Mouse (Mus musculus) stomach, postnatal 0 days (tissue): ENCODE measurements around the gene E2f6. TPM values are rescaled to one million over a fixed set of nuclear protein-coding genes. Genes with fewer than 3 reads are reported as not detected.

Experiments used
- ATAC-seq: fragments of 200-750 bp; cut with Nextera tagmentation; 2 replicates; pipeline ENCODE4 v1.8.0; 2017; ENCODE audit not compliant: low FRiP score, low TSS enrichment
- DNase-seq: peaks from one replicate; pipeline ENCODE4 v3.0.0-alpha.2; 2016; ENCODE audit warnings: low spot score
- H3K27ac ChIP-seq: fragments of 300-500 bp; sonication (generic); replicated peaks from 2 replicates; pipeline ENCODE4 v1.5.1; 2014; ENCODE audit warnings: mild to moderate bottlenecking, control low read depth
- H3K27me3 ChIP-seq: fragments of 300-500 bp; sonication (generic); 2 replicates; pipeline ENCODE4 v1.6.1; 2014; ENCODE audit warnings: low read length; ENCODE audit not compliant: control insufficient read depth, insufficient read depth
- H3K36me3 ChIP-seq: fragments of 300-500 bp; sonication (generic); 2 replicates; pipeline ENCODE4 v1.6.1; 2014; ENCODE audit warnings: low read length, mixed read lengths; ENCODE audit not compliant: control insufficient read depth, insufficient read depth
- H3K4me1 ChIP-seq: fragments of 300-500 bp; sonication (generic); replicated peaks from 2 replicates; pipeline ENCODE4 v1.6.1; 2014; ENCODE audit warnings: antibody characterized with exemption; ENCODE audit not compliant: control insufficient read depth, insufficient read depth
- H3K4me2 ChIP-seq: fragments of 300-500 bp; sonication (generic); replicated peaks from 2 replicates; pipeline ENCODE4 v1.6.1; 2014; ENCODE audit warnings: low read depth, mild to moderate bottlenecking, control low read depth, moderate library complexity
- H3K4me3 ChIP-seq: fragments of 300-500 bp; sonication (generic); 2 replicates; pipeline ENCODE4 v1.5.1; 2014; ENCODE audit warnings: low read depth, low read length, control low read depth
- H3K9ac ChIP-seq: fragments of 300-500 bp; sonication (generic); 2 replicates; pipeline ENCODE4 v1.6.1; 2014; ENCODE audit warnings: mild to moderate bottlenecking, low read length, control low read depth, mixed read lengths
- H3K9me3 ChIP-seq: fragments of 300-500 bp; sonication (generic); 2 replicates; pipeline ENCODE4 v1.6.1; 2016; ENCODE audit warnings: low read length; ENCODE audit not compliant: control insufficient read depth
- CTCF ChIP-seq: IDR thresholded peaks from 2 replicates; pipeline ENCODE4 v1.5.1; 2016; ENCODE audit warnings: antibody characterized with exemption, low read depth, mild to moderate bottlenecking, moderate library complexity
- EP300 ChIP-seq: optimal IDR thresholded peaks from 2 replicates; pipeline ENCODE3; 2016; ENCODE audit warnings: antibody characterized with exemption
- WGBS: fragments of 180-500 bp; shearing (Covaris S2); extraction: QIAGEN DNeasy Blood & Tissue Kit; methylation state at CpG from one replicate; pipeline ENCODE4 v1.1.7; 2014; 5-methylcytosine and 5-hydroxymethylcytosine counted together
- polyA plus RNA-seq: library from polyadenylated mRNA; unstranded; fragments of >200 nt; fragmentation: Nextera tagmentation; extraction: Ambion mirVana; gene quantifications from 2 replicates; pipeline ENCODE4 v1.2.1, GENCODE M21; 2015

Gene E2f6
- polyA plus RNA-seq, 1 experiment from 2014 or later, result 12.7 TPM

- peak; percentile 84 for DNase-seq
- peak overlapping the region; percentile 29; the same call in 1 of the 2 replicates for H3K4me2 ChIP-seq
These were observed 42.8 kb downstream of the E2f6 start for GRCm38 (mm10) chr12:16853431-16854165.

DNA sequence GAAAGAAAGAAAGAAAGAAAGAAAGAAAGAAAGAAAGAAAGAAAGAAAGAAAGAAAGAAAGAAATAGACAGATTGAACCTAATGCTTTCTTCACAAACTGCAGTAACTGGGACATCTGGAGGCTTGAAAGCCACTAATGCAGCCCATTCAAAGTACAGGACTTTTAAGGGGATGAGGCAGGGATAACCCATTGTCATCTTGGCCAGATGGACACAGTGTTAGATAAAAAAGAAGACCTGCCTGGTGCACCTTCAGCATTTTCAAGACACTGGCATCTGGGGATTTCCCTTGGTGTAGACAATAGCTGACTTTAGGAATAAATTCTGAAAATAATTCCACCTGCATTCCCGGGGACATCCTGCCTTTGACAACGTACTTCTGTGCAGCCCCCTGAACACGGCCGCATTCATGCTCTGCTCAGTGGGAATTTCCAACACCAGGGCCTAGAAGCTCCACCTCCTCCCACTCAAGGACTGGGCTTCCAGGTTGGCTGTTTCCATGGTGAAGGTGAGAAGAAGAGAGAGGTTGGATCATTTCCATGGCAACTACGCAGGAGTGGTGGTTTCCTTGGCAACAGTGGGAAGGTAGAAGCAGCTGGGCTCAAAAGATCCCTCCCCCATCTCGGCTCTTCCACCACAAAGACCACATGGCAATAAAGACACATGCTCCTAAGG is 45.0 kb downstream of the E2f6 start:
- no peak for TF ChIP-seq CTCF
- TF ChIP-seq EP300, result no peak
- DNase-seq (no peak), ATAC-seq (no peak)
- Histone ChIP-seq H3K9ac (no peak overlapping the region), H3K27me3 (no peaks in the 10 kb centered on the region), H3K9me3 (no peaks in the 10 kb centered on the region), H3K4me2 (no peak overlapping the region), H3K4me1 (peaks cover 5% of the 10 kb centered on the region; the same call in 1 of the 2 replicates), H3K4me3 (no peak overlapping the region), H3K36me3 (no peaks in the 10 kb centered on the region; the same call in 1 of the 2 replicates), H3K27ac (no peak overlapping the region)
- WGBS, result 45% methylated on average over 6 of the region's 6 CpGs

More at GRCm38 (mm10) chr12:16853431-16854165, 42.8 kb downstream of the E2f6 start:
- H3K27ac ChIP-seq, result 0 out of 2 replicates have a peak overlapping the region, but pooled peaks have one; percentile 45
- H3K4me1 ChIP-seq, result peaks cover 8% of the 10 kb centered on the region; the same call in 1 of the 2 replicates
- H3K36me3 ChIP-seq, result no peaks in the 10 kb centered on the region; the same call in 1 of the 2 replicates
- no peak for TF ChIP-seq CTCF
- TF ChIP-seq EP300, result no peak
- no peak overlapping the region for H3K9ac ChIP-seq
- ATAC-seq, result peak; percentile 73
- no peak overlapping the region for H3K4me3 ChIP-seq
- no peaks in the 10 kb centered on the region for H3K9me3 ChIP-seq
- no peaks in the 10 kb centered on the region for H3K27me3 ChIP-seq
- WGBS, result 43% methylated on average over 11 of the region's 11 CpGs

DNA sequence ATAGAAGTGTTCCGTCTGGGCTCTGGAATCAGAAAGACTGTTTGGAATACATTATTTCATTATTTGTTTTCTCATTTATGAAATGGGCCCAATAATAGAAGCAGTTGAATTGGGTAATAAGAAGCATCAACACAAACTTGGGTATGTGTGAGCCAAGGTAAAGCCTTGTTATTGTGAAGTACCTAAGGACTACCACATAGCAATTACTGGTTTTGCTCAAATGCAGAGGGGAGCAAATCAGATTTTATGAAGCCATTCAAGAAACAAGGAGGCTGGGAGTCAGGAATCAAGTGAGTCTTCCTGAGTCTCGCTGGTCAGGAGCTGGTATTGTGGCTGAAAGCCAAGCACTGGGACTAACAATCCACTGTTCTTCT is 45.5 kb downstream of the E2f6 start:
- ATAC-seq, result no peak
- H3K27me3 ChIP-seq, result no peaks in the 10 kb centered on the region
- TF ChIP-seq CTCF (no peak), EP300 (no peak)
- no peak overlapping the region for H3K4me3 ChIP-seq
- DNase-seq, result no peak
- H3K36me3 ChIP-seq, result no peaks in the 10 kb centered on the region; the same call in 1 of the 2 replicates
- no peak overlapping the region for H3K9ac ChIP-seq
- WGBS, result 63% methylated on average over 2 of the region's 2 CpGs
- H3K27ac ChIP-seq, result no peak overlapping the region
- peaks cover 3% of the 10 kb centered on the region; the same call in 1 of the 2 replicates for H3K4me1 ChIP-seq
- H3K4me2 ChIP-seq, result no peak overlapping the region
- H3K9me3 ChIP-seq, result no peaks in the 10 kb centered on the region

DNA sequence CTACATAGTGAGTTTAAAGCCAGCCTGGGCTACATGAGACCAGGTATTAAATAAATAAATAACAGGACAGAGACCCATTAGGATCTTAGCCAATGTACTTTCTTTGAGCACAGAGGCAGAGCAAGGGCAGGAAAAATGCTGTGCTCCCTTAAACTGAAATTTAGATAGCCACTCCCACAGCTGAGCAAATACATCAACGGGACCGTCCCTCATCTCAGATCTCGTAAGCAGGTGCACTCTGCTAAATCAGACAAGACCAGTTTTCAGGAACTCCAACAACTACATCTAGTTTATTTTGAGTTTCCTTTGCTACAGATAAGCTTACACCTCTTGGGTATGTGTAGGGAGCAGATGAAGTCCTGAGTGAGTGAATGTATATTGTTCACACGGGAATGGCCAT is 47.3 kb downstream of the E2f6 start:
- Histone ChIP-seq H3K27ac (no peak overlapping the region), H3K27me3 (no peaks in the 10 kb centered on the region), H3K4me2 (no peak overlapping the region), H3K36me3 (no peaks in the 10 kb centered on the region; the same call in 1 of the 2 replicates), H3K4me3 (no peak overlapping the region), H3K9ac (no peak overlapping the region), H3K4me1 (peaks cover 3% of the 10 kb centered on the region; the same call in 1 of the 2 replicates), H3K9me3 (no peaks in the 10 kb centered on the region)
- ATAC-seq, result no peak
- no peak for DNase-seq
- TF ChIP-seq CTCF (no peak), EP300 (no peak)
- WGBS, result 46% methylated on average over 4 of the region's 4 CpGs

DNA sequence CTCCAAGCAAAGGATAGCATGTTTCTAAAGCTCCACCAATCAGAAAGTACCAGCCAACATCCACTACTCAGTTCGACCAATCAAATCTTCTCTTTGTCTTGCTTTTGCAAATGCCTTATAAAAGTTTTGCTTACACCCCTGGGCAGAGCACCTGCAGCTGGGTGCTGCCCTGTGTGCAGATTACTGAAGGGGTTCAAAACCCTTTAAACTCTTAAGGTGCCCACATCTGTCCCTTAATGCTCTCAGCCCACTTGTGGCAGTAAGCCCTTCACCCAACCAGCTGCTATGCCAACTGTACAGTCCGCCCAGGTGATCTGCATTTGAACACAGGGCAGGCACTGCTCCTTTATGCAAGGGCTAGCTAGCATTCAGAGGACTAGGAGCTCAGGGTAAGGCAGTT is 49.0 kb downstream of the E2f6 start:
- WGBS, result 84% methylated on average over 2 of the region's 2 CpGs
- Histone ChIP-seq H3K9ac (no peak overlapping the region), H3K4me1 (no peaks in the 10 kb centered on the region), H3K36me3 (no peaks in the 10 kb centered on the region), H3K27ac (no peak overlapping the region), H3K4me2 (no peak overlapping the region), H3K4me3 (no peak overlapping the region), H3K9me3 (no peaks in the 10 kb centered on the region), H3K27me3 (no peaks in the 10 kb centered on the region)
- DNase-seq, result no peak
- TF ChIP-seq CTCF, result no peak
- no peak for TF ChIP-seq EP300
- ATAC-seq, result no peak

DNA sequence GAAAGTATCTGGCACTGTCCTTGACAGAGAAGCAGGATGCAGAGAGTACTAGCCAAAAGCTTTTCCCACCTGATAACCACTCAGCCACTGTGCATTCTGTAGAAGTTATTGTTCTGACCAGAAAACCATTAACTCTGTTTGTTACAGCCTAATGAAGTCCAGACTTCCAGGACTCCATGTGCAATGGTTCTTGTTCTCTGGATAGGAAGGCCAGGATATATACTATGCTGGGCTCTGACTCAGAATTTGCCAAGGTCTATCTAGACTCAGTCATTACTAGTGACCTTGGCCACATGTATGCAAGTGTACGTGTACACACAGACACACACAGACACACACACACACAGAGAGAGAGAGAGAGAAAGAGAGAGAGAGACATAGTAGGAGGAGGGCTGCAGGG is 49.8 kb downstream of the E2f6 start:
- WGBS, result 57% methylated on average over 1 of the region's 1 CpGs
- H3K9me3 ChIP-seq, result no peaks in the 10 kb centered on the region
- H3K27me3 ChIP-seq, result no peaks in the 10 kb centered on the region
- no peak overlapping the region for H3K27ac ChIP-seq
- DNase-seq (no peak), ATAC-seq (peak; percentile 46; the same call in 1 of the 2 replicates)
- H3K4me3 ChIP-seq, result no peak overlapping the region
- H3K36me3 ChIP-seq, result no peaks in the 10 kb centered on the region
- no peak overlapping the region for H3K4me2 ChIP-seq
- TF ChIP-seq CTCF (no peak), EP300 (no peak)
- H3K9ac ChIP-seq, result no peak overlapping the region
- H3K4me1 ChIP-seq, result no peaks in the 10 kb centered on the region
